Mouse (Mus musculus) gastrocnemius, adult 2 months (tissue): ENCODE measurements at regions not wholly inside any gene's neighbourhood (a gene's known extent, or its start where the extent isn't known, plus 50 kb on each side); places are given as distances from the start of the nearest gene placed in this dataset.

ENCODE experiments used
- DNase-seq: peaks from one replicate; pipeline ENCODE4 v3.0.0; 2022
- H3K27ac ChIP-seq: fragments of 200-600 bp; 2 replicates; pipeline ENCODE4 v1.8.1; 2022; ENCODE audit warnings: mild to moderate bottlenecking
- H3K4me3 ChIP-seq: fragments of 200-600 bp; 2 replicates; pipeline ENCODE4 v1.8.1; 2022; ENCODE audit warnings: mild to moderate bottlenecking, moderate library complexity
- CTCF ChIP-seq: fragments of 200-600 bp; IDR thresholded peaks from 2 replicates; pipeline ENCODE4 v1.8.1; 2022; ENCODE audit warnings: antibody characterized with exemption, mild to moderate bottlenecking, moderate library complexity
- intact Hi-C: fragments of 180-260 bp; cut with DNase I; formaldehyde crosslinking; loops from one replicate; pipeline ENCODE4 v1.15.1; 2025

DNA sequence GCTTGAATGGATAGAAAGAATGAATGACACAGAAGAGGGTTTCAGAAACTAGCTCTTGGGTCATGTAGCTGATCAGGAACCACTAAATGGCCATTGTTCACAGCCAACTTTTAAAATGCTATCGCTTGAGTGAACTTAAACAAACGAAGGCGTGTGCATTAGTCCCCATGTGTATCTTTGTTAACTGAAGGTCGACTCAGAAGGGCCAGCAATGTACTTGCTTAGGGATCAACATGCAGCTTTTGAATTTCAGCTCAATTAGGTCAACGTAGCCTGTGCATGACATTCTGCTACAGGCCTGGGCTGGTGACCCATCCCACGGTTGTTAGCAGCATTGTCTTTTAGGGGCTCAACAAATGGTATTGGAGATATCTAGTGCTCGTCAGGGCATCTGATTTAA is 127.1 kb upstream of the Pik3r1 start:
- TF ChIP-seq CTCF = no peak
- no peak overlapping the region for H3K4me3 ChIP-seq
- H3K27ac ChIP-seq = peak overlapping the region; percentile 6; the same call in 1 of the 2 replicates
- intact Hi-C loops = no loop called here
- no peak for DNase-seq

GRCm38 (mm10) chr13:101895686-101896085 is 127.7 kb upstream of the Pik3r1 start:
- peak; percentile 19 for DNase-seq
- intact Hi-C loops = no loop called here
- TF ChIP-seq CTCF = no peak

DNA sequence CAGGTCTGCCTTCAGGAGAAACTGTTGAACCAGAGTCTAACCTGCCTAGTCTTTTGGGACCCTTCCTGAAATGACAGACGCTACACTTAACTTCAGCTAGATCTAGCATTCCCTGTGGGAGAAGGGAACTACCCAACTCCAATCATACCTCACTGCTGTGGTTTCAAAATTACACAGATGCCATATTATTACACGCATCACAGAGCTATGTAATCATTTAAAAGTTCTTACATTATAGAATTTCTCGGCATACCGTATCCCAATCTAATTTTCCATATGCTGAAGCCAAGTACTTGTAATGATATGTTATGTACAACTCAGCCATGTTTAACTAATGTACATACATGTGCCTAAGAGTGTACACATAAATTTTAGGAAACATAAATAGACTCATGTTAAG is 128.9 kb upstream of the Pik3r1 start:
- intact Hi-C loops = no loop called here
- Histone ChIP-seq H3K4me3 (no peak overlapping the region), H3K27ac (no peak overlapping the region)
- no peak for TF ChIP-seq CTCF
- no peak for DNase-seq

More at GRCm38 (mm10) chr13:101895686-101896085, 127.7 kb upstream of the Pik3r1 start:
- Histone ChIP-seq H3K4me3 (no peak overlapping the region), H3K27ac (peak overlapping the region; percentile 6; the same call in 1 of the 2 replicates)

DNA sequence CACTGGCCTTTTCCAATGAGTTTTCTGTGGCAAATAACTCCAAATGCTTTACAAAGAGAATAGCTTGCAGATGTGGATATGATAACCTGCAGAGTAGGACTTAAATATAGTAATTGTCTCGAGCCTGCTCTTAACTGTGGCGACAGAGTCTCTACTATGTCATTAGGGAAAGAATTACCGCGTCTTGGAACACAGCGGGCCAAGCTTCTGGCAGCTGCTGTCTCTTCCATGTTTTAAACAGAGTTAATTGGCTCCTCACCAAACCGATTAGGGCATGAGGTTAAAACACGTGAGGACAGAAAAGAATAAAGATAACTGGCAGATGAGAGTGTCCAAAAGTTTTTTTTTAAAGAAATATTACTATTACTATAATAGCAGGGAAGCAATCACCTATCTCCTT is 134.2 kb upstream of the Pik3r1 start:
- intact Hi-C loops = no loop called here
- TF ChIP-seq CTCF = no peak
- no peak overlapping the region; the same call in 1 of the 2 replicates for H3K27ac ChIP-seq
- no peak for DNase-seq
- no peak overlapping the region for H3K4me3 ChIP-seq

GRCm38 (mm10) chr13:101905909-101906676 is 138.1 kb upstream of the Pik3r1 start:
- H3K27ac ChIP-seq = no peak overlapping the region
- no peak overlapping the region for H3K4me3 ChIP-seq
- no peak for TF ChIP-seq CTCF
- intact Hi-C loops = no loop called here
- no peak for DNase-seq

GRCm38 (mm10) chr13:101909026-101909425 is 141.0 kb upstream of the Pik3r1 start:
- H3K4me3 ChIP-seq = no peak overlapping the region
- intact Hi-C loops = no loop called here
- TF ChIP-seq CTCF = no peak
- H3K27ac ChIP-seq = no peak overlapping the region; the same call in 1 of the 2 replicates
- DNase-seq = peak; percentile 49

GRCm38 (mm10) chr13:101910687-101911086 is 142.7 kb upstream of the Pik3r1 start:
- DNase-seq = peak; percentile 35
- no peak for TF ChIP-seq CTCF
- no peak overlapping the region for H3K27ac ChIP-seq
- intact Hi-C loops = no loop called here
- no peak overlapping the region for H3K4me3 ChIP-seq

DNA sequence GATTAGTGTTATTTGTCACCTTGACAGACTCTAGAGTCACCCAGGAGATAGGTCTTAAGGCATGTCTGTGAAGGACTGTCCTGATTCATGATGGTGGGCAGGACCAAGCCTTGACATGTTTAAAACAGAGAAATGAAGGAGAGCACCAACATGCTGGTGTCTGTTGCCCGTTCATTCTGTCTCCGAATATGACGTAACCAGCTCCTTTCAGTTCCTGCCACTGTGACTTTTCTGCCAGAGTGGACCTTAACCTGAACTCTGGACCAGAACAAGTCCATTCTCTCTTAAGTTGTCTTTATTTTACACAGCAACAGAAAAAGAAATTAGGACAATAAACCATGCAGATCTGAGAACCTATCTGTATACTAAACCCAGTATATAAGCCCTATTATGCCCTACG is 146.1 kb upstream of the Pik3r1 start:
- H3K27ac ChIP-seq = no peak overlapping the region
- intact Hi-C loops = no loop called here
- no peak for TF ChIP-seq CTCF
- no peak for DNase-seq
- no peak overlapping the region for H3K4me3 ChIP-seq

DNA sequence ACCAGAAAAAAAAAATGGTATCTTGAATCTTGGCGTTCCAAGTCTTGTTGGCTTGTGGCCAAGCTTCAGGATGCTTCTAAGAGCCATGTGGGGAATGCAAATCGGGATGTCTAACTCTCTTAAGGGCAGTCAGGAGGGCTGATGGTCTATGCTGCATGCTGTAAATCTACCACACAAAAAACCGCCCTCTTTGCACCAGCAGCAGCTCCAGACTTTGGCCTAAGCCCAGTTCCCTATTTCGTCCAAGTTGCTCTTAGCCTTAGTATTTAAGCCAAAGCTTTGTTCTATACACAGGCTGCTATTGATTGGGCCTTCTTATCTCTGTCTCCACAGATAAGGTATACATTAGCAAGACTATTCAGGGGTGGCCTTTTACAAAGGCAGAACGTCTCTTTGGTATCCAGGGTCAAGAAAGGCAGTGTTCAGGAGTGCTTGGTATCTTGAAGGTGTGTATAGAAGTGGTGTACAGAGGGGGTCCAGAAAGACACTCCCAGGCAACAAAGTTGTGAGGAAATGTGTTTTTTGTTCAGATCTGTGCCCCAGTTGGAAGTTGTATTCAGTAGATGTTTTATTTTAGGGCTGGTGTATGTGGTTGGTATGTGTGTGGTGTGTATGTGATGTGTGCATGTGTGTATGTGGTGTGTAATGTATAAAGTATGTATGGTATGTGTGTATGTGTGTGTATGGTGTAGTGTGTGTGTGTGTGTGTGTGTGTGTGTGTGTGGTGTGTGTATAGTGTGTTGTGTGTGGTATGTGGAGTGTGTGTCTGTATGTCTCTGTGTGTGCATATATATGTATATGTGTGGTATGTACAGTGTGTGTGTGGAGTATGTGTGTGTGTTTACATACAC is 146.9 kb upstream of the Pik3r1 start:
- TF ChIP-seq CTCF = no peak
- Histone ChIP-seq H3K27ac (peak overlapping the region; percentile 85), H3K4me3 (no peak overlapping the region)
- intact Hi-C loops = loop anchor here (5.0 kb wide), 2 partner anchors 103 to 148 kb away; partner anchors contain the start of gene Pik3r1
- DNase-seq = peak; percentile 32

DNA sequence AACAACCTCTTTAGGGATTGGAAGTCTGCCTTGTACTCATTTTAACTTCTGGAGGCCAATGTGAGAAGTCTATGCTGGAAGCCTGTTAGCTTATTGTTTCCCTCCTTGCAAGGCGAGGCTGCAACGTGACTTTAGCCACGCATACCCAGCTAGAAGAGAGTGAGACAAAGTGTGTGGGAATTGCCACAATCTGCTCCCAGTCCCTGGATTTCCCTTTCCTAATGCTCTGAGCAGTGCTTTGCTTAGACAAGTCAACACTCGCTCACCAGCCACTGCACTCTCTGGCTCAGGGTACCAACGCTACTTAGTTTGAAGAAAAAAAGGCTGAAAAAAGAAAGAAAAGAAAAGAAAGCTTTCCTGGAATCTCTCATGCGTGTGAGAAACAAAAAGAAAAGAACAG is 147.5 kb upstream of the Pik3r1 start:
- DNase-seq = no peak
- Histone ChIP-seq H3K27ac (peak overlapping the region; percentile 85), H3K4me3 (no peak overlapping the region)
- TF ChIP-seq CTCF = no peak
- intact Hi-C loops = loop anchor here (5.0 kb wide), 2 partner anchors 103 to 148 kb away; partner anchors contain the start of gene Pik3r1

GRCm38 (mm10) chr13:101915948-101916594 is 148.1 kb upstream of the Pik3r1 start:
- peak; percentile 58 for DNase-seq
- TF ChIP-seq CTCF = peak; percentile 14; the same call in 1 of the 2 replicates
- Histone ChIP-seq H3K4me3 (no peak overlapping the region), H3K27ac (peak overlapping the region; percentile 85)
- intact Hi-C loops = loop anchor here (2.0 to 5.0 kb wide), 3 partner anchors 67 to 149 kb away; partner anchors contain the start of gene Pik3r1

- H3K4me3 ChIP-seq = no peak overlapping the region
- no peak for DNase-seq
- no peak for TF ChIP-seq CTCF
- intact Hi-C loops = loop anchor here (2.0 to 5.0 kb wide), 3 partner anchors 68 to 150 kb away; partner anchors contain the start of gene Pik3r1
- no peak overlapping the region for H3K27ac ChIP-seq
Measured at GRCm38 (mm10) chr13:101916876-101917275, 148.9 kb upstream of the Pik3r1 start.
